Mouse (Mus musculus) hindbrain, postnatal 0 days (tissue): ENCODE measurements at regions not wholly inside any gene's neighbourhood (a gene's known extent, or its start where the extent isn't known, plus 50 kb on each side); places are given as distances from the start of the nearest gene placed in this dataset.

Experiments used
- ATAC-seq: fragments of 200-750 bp; cut with Nextera tagmentation; 2 replicates; pipeline ENCODE4 v1.8.0; 2017; ENCODE audit warnings: mild to moderate bottlenecking, moderate TSS enrichment, moderate library complexity
- DNase-seq: peaks from one replicate; pipeline ENCODE4 v3.0.0-alpha.2; 2015; ENCODE audit warnings: low spot score
- H3K27ac ChIP-seq: fragments of 300-500 bp; sonication (generic); 2 replicates; pipeline ENCODE4 v1.5.1; 2014; ENCODE audit warnings: mild to moderate bottlenecking
- H3K27me3 ChIP-seq: fragments of 300-500 bp; sonication (generic); 2 replicates; pipeline ENCODE4 v1.6.1; 2014; ENCODE audit warnings: low read length, mixed read lengths; ENCODE audit not compliant: insufficient read depth
- H3K36me3 ChIP-seq: fragments of 300-500 bp; sonication (generic); 2 replicates; pipeline ENCODE4 v1.6.1; 2014; ENCODE audit warnings: low read length, mixed read lengths; ENCODE audit not compliant: insufficient read depth
- H3K4me1 ChIP-seq: fragments of 300-500 bp; sonication (generic); 2 replicates; pipeline ENCODE4 v1.6.1; 2014; ENCODE audit warnings: antibody characterized with exemption, low read length, mixed read lengths; ENCODE audit not compliant: insufficient read depth
- H3K4me2 ChIP-seq: fragments of 300-500 bp; sonication (generic); 2 replicates; pipeline ENCODE4 v1.6.1; 2014; ENCODE audit warnings: low read depth, mild to moderate bottlenecking, low read length, moderate library complexity, mixed read lengths
- H3K4me3 ChIP-seq: fragments of 300-500 bp; sonication (generic); 2 replicates; pipeline ENCODE4 v1.5.1; 2014; ENCODE audit warnings: low read length
- H3K9ac ChIP-seq: fragments of 300-500 bp; sonication (generic); replicated peaks from 2 replicates; pipeline ENCODE4 v1.6.1; 2014; ENCODE audit warnings: mild to moderate bottlenecking, low read length, moderate library complexity, mixed read lengths
- H3K9me3 ChIP-seq: fragments of 300-500 bp; sonication (generic); 2 replicates; pipeline ENCODE4 v1.6.1; 2016; ENCODE audit warnings: low read length, mixed read lengths
- CTCF ChIP-seq: IDR thresholded peaks from 2 replicates; pipeline ENCODE4 v1.5.1; 2016; ENCODE audit warnings: antibody characterized with exemption, control low read depth, low read depth
- WGBS: fragments of 180-500 bp; shearing (Covaris S2); extraction: QIAGEN DNeasy Blood & Tissue Kit; methylation state at CpG from one replicate; pipeline ENCODE4 v1.1.7; 2014; 5-methylcytosine and 5-hydroxymethylcytosine counted together

DNA sequence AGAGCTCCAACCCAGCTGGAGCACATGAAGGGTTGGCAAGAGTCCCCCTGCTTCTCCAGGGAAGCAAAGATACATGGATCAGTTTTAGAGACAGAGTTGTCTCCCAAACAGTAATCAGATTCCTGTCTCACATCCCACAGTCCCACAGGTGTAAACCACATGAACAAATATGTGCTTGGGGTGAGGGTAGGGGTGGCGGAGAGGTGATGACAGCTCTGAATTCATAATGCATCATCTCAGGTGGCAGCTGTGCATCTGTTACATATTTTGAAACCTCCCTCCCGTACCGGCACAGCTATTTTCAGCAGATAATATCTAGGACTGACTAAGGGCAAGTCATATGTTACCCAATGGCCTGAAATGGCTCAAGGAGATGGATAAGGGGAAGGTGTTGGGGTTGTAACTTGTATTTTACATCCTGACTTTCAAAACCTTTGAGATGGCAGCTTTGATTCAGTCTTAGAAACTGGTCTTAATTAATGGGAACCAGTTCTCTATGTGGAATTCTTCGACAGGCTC is 579.2 kb upstream of the 2610301B20Rik start:
- no peak for ATAC-seq
- Histone ChIP-seq H3K9ac (no peak overlapping the region), H3K4me3 (no peak overlapping the region)

DNA sequence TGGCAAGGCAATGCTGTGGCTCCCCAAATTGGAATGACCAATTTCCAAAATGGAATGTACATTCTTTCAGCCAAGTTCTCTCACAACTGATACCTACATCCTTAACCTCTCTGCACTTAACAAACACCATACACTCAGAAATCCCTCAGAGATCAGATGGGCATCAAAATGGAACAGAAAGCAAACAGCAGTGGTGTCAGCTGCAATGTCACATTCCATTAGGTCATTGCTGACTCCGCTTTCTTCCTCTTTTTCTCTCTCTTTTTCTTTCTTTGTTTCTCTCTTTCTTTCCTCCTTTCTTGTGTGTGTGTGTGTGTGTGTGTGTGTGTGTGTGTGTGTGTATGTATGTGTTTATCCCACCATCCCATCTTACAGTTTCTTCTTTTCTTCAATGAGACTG is 578.1 kb upstream of the 2610301B20Rik start:
- ATAC-seq (no peak), DNase-seq (no peak)
- H3K27me3 ChIP-seq: no peaks in the 10 kb centered on the region
- H3K4me2 ChIP-seq: no peak overlapping the region
- H3K27ac ChIP-seq: no peak overlapping the region
- no peak for TF ChIP-seq CTCF
- H3K36me3 ChIP-seq: no peaks in the 10 kb centered on the region
- no peak overlapping the region for H3K4me3 ChIP-seq
- H3K4me1 ChIP-seq: no peaks in the 10 kb centered on the region
- H3K9me3 ChIP-seq: no peaks in the 10 kb centered on the region
- 93% methylated on average over 1 of the region's 1 CpGs for WGBS
- no peak overlapping the region for H3K9ac ChIP-seq

More for the DNA sequence above, 579.2 kb upstream of the 2610301B20Rik start:
- Histone ChIP-seq H3K4me2 (no peak overlapping the region), H3K27me3 (no peaks in the 10 kb centered on the region), H3K4me1 (no peaks in the 10 kb centered on the region), H3K36me3 (no peaks in the 10 kb centered on the region), H3K27ac (no peak overlapping the region), H3K9me3 (no peaks in the 10 kb centered on the region)
- 78% methylated on average over 4 of the region's 4 CpGs for WGBS
- no peak for TF ChIP-seq CTCF
- DNase-seq: no peak

DNA sequence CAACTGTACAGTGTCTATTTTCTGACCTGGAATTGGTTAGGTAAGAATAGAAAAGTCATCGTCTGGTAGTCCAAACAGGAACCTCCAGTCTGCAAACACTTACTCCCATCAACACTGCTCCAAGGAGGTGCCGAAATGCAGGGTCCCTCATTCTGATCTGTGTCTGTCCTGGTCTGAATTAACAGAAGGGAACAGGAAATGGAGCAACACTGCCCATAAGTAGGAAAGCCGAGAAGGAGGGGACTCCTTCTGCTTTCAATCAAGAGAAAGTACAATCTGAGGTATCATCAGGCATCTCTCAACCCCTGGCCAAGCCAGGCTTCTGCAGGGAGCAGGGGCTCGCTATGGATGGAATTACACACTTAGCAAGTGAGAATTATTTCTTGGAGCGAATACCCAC is 562.4 kb upstream of the 2610301B20Rik start:
- DNase-seq: no peak
- no peak for ATAC-seq
- Histone ChIP-seq H3K4me1 (no peaks in the 10 kb centered on the region), H3K9me3 (no peaks in the 10 kb centered on the region), H3K4me2 (no peak overlapping the region), H3K36me3 (no peaks in the 10 kb centered on the region), H3K27ac (no peak overlapping the region), H3K27me3 (no peaks in the 10 kb centered on the region), H3K9ac (no peak overlapping the region), H3K4me3 (no peak overlapping the region)
- 66% methylated on average over 5 of the region's 5 CpGs for WGBS
- TF ChIP-seq CTCF: no peak

DNA sequence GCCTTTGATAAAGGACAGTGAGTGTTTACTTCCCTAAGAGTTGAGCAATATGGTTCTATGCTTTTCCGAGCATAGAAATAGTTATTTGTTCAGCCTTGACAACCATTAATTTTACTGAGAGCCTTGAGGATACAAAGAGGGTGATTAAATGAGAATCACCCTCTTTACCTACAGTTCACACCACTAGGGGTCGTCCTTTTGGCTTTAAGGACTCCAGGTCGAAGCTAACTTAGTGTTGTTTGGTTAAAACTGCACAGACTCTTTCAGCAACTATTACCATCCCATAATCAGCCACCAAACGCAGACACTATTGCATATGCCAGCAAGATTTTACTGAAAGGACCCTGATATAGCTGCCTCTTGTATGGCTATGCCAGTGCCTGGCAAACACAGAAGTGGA is 559.2 kb upstream of the 2610301B20Rik start:
- 72% methylated on average over 4 of the region's 4 CpGs for WGBS
- Histone ChIP-seq H3K4me1 (no peaks in the 10 kb centered on the region), H3K36me3 (no peaks in the 10 kb centered on the region), H3K9ac (no peak overlapping the region), H3K4me3 (no peak overlapping the region), H3K27me3 (no peaks in the 10 kb centered on the region), H3K4me2 (no peak overlapping the region), H3K9me3 (no peaks in the 10 kb centered on the region), H3K27ac (no peak overlapping the region)
- TF ChIP-seq CTCF: no peak
- DNase-seq (no peak), ATAC-seq (no peak)

DNA sequence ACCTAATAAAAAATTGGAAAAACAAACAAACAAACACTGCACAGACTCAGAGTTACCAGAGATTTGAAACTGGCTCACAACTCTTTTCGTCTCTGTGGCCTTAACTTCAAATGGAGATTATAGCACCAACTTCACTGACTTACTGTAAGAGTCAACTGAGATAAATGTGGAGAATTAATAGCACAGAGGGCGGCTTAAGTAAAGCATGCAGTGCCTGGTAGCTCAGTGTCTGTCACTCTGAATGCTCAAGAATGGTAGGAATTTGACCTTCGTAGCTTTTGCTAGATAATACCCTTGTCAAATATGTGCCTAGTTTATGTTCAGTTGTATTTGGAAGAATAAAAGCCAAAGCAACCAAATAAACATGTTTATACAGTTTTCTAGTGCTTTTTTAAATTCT is 558.4 kb upstream of the 2610301B20Rik start:
- H3K9ac ChIP-seq: no peak overlapping the region
- no peak overlapping the region for H3K4me3 ChIP-seq
- H3K4me2 ChIP-seq: no peak overlapping the region
- H3K9me3 ChIP-seq: no peaks in the 10 kb centered on the region
- no peaks in the 10 kb centered on the region for H3K27me3 ChIP-seq
- no peaks in the 10 kb centered on the region for H3K4me1 ChIP-seq
- ATAC-seq (no peak), DNase-seq (no peak)
- 56% methylated on average over 3 of the region's 3 CpGs for WGBS
- TF ChIP-seq CTCF: no peak
- H3K27ac ChIP-seq: no peak overlapping the region
- H3K36me3 ChIP-seq: no peaks in the 10 kb centered on the region

DNA sequence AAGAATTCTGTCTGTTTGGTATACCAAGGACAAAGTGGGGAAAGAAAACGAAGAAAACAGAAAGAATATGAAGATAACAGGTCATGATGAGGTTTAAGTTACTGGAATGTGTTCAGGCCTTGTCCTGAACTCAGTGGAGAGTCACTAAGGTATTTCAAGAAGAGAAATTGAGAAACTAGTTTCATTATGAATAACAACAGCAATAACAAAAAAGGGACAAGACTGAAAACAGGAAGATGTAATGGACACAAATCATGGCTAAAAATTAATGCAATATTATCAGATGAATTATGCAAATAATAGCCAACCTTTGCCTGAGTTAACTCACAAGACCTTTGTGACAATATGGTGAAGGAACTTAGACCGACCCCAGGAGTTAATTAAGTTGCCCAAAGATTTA is 530.2 kb upstream of the 2610301B20Rik start:
- Histone ChIP-seq H3K36me3 (no peaks in the 10 kb centered on the region), H3K27ac (no peak overlapping the region), H3K4me2 (no peak overlapping the region), H3K4me1 (no peaks in the 10 kb centered on the region), H3K9me3 (no peaks in the 10 kb centered on the region), H3K9ac (no peak overlapping the region), H3K4me3 (no peak overlapping the region), H3K27me3 (no peaks in the 10 kb centered on the region)
- no peak for TF ChIP-seq CTCF
- WGBS: 68% methylated on average over 2 of the region's 2 CpGs
- ATAC-seq: no peak
- DNase-seq: no peak

DNA sequence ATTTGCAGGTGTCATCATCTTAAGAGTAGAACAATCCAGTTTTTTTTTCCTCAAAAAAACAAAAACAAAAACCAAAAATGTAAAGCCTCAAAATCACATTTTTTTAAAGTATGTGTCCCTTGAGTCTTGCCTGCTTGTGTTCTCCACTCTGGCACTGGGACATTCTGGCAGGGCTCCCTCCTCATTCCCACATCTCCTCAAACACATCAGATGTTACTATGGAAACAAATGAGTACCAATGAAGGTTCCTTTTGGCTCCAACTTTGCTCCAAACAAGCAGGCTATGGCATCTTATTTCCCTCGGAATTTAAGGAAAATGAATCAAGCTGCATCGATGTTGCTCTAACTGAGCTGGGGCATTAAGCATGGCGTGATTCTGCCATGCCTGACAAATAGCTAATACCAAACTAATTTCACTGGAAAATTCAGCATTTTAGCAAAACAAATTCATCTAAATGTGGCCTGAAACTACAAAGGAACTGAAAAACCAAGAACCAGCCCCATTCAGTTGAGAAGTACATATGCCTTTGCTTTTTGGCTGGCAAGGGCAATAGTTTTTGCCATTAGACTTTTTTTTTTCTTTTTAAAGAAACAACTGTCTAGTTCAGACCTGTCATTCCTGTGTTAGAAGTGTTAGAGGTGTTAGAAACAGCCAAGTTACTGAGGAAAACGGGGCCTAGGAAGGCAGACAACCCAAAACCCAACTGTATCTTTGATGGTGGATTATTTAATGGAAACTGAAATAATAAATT is 522.2 kb upstream of the 2610301B20Rik start:
- Histone ChIP-seq H3K9me3 (no peaks in the 10 kb centered on the region), H3K27ac (no peak overlapping the region), H3K36me3 (no peaks in the 10 kb centered on the region), H3K4me2 (no peak overlapping the region), H3K4me1 (no peaks in the 10 kb centered on the region), H3K9ac (no peak overlapping the region), H3K4me3 (no peak overlapping the region), H3K27me3 (no peaks in the 10 kb centered on the region)
- peak; percentile 28 for DNase-seq
- WGBS: 56% methylated on average over 4 of the region's 4 CpGs
- ATAC-seq: no peak
- TF ChIP-seq CTCF: no peak
